Mouse (Mus musculus) gastrocnemius, adult 18-20 months (tissue): Measurements from ENCODE around the gene Lca5l. TPM values are rescaled to one million over a fixed set of nuclear protein-coding genes. Genes with fewer than 3 reads are reported as not detected.

ENCODE experiments used
- DNase-seq: peaks from one replicate; pipeline ENCODE4 v3.0.0; 2021; ENCODE audit warnings: low spot score
- total RNA-seq, 2 experiments: library from RNA; stranded (reverse); gene quantifications; 2 replicates each; pipeline ENCODE4 v1.2.3; 2021

Lca5l gene
- total RNA-seq, 2 experiments from 2014 or later, result 0.55 to 0.73 TPM

DNA sequence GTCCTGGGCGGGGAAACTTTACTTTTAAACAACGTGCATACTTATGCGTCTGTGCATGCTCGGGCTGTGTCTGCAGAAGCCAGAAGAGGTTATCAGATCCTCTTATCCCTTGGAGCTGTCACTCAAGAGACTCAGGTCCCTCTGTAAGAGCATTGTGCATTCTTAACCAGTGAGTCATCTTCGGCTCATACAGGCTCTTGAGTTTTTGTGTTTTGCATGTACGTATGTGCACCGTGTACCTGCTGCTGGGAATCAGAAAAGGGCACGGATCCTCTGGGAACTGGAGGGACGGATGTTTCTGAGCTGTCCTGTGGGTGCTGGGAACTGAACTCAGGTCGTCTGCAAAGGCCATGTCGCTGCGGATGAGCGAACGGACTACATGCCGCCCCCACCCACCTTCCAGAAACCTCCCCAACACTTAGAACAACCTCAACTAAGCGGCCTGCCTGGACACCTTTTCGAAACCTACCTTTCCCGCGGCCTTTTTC lies 65.3 kb downstream of the Lca5l start:
- DNase-seq, result no peak

DNA sequence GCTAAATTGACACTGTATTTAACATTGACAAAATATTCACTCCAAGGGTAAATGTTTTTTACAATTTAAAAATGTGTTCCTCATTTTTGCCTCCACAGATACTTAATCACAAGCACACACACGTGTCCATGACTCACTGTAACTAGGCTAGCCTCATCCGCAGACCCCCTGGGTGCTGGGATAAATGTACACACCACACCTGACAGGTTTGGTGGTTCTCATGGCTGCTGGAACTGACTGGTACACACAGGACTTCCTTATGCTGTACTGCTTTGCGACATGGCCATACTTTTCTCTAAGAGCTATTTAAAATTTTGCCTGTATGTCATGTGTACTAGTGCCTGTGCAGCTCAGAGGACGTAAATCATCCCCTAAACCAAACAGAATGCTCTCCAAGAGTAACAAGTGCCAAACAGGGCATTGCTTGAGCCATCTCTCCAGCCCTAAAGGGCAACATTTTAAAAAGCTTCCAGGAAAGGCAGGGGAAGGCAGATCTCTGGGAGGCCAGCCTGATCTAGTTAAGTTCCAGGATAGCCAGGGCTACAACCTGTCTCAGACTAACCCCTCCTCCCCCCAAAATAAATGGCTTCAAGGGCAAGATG lies 71.9 kb downstream of the Lca5l start:
- no peak for DNase-seq

DNA sequence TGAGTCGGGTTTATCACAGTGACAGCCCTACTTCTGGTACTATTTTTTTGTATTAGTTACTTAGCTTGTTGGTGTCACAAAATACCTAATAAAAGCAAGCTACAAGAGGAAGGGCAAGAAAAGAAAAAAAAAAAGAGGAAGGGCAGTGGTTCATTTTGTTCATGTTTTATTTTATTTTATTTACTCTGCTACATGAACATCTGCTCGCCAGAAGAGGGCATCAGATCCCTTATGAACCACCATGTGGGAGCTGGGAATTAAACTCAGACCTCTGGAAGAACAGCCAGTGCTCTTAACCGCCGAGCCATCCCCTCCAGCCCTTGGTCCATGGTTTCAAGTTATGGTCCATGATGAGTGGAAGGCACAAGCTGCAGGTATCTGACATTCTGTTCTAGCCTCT lies 77.3 kb downstream of the Lca5l start:
- DNase-seq, result no peak

DNA sequence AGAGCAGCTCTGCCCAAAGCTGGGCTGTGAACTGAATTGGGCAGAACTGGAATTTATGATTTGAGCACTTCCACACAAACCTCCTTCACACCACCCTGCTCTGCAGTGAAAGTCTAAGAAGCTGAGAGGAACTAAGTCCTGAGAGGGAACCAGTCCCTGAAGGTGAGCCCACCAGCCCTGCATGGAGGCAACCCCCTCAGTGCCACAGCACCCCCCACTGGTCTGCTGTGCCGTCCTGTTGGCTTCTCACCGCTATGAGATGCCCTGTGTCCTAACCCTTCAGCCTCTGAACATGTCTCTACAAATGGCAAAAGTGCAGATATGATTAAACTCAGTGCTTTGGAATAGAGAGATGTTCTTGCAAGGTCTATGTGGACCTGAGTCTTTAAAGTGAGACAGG lies 79.3 kb downstream of the Lca5l start:
- no peak for DNase-seq

DNA sequence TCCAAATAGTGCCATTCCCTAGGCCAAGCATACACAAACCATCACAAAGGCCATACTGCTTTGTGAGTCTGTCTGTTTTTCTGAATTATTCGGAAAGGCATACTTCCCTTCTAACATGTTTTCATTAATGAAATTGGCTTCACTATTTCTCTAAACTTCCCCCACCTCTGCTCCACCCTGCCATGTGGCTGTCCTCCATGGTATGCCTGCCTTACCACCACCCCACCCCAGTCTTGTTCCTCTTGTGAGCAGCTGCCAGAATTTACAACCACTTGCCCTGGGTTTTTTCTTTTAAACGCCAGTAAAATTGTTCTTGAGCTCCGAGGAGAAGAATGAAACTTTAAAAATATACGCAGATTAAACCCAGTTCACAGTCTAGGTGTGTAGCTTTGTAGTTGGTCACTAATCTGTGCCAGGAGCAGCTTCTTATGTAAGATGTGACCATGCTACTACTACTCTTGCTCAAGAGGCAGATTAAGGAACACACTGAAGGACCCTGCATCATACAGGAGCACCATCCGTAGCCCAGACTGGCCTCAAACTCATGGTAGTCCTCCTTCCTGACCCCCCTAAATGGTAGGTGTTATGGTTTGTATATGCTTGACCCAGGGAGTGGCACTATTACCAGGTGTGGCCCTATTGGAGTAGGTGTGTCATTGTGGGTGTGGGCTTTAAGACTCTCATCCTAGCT lies 81.3 kb downstream of the Lca5l start:
- no peak for DNase-seq

DNA sequence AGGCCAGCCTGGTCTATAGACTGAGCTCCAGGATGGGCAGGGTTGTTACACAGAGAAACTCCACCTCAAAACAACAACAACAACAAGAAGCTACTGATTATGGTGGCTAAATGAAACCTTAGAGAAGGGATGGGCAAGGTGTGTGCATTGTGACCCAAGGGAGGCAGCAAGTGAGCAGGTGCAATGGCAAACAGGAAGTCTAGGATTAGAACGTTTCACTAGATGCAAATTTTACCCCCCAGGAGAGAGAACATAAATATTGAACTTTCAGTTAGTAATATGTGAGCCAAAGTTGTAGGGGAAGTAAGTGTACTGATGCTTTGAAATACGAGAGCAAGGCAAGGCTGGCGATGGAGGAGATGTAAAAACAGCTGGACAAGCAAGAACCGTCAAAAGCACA lies 82.4 kb downstream of the Lca5l start:
- DNase-seq, result no peak

Other genes with a start within 250 kb of the Lca5l start
- 10 to 100 TPM; 11.6 to 12.3 TPM for gene Psmg1, start 201.3 kb downstream of the Lca5l start, total RNA-seq
- 10 to 100 TPM; 48.7 to 51.2 TPM for gene Brwd1, start 109.7 kb downstream of the Lca5l start, total RNA-seq
- 10 to 100 TPM; 22.7 to 33.2 TPM for gene Hmgn1, start 64.5 kb downstream of the Lca5l start, total RNA-seq
- 10 to 100 TPM; 12.6 to 13.0 TPM for gene Wrb, start 46.9 kb downstream of the Lca5l start, total RNA-seq
- gene Sh3bgr, start 8.2 kb upstream of the Lca5l start, total RNA-seq, result 1,000 to 10,000 TPM in 1 of 2 experiments, 100 to 1,000 TPM in 1; 908 to 1,105 TPM
- not detected for gene B3galt5, start 43.5 kb upstream of the Lca5l start, total RNA-seq